Mouse (Mus musculus) MEL (cell line): ENCODE measurements around the gene Sox5. TPM values are rescaled to one million over a fixed set of nuclear protein-coding genes. Genes with fewer than 3 reads are reported as not detected.

Experiments
- DNase-seq: peaks from one replicate; pipeline ENCODE4 v3.0.0; 2011; ENCODE audit warnings: low read depth, low spot score
- H3K27ac ChIP-seq: 2 replicates; pipeline ENCODE4 v1.5.1; 2012; ENCODE audit warnings: low read depth, mild to moderate bottlenecking, control low read depth, low read length, moderate library complexity; ENCODE audit not compliant: control insufficient read depth
- H3K27me3 ChIP-seq, 2 experiments: fragments of 150-350 bp in 1 of 2; sonication (generic) in 1 of 2; 2 replicates each; pipeline ENCODE4 v1.6.1; 2012; ENCODE audit warnings: low read length in 2 of 2, mild to moderate bottlenecking in 2 of 2, improper control_type of control experiment in 1 of 2, moderate library complexity in 1 of 2; ENCODE audit not compliant: insufficient read depth in 2 of 2, control insufficient read depth in 1 of 2
- H3K36me3 ChIP-seq, 2 experiments: 2 replicates each; pipeline ENCODE4 v1.6.1; 2012 to 2014; ENCODE audit warnings: low read length in 2 of 2, improper control_type of control experiment in 1 of 2, inconsistent platforms in 1 of 2, mild to moderate bottlenecking in 1 of 2; ENCODE audit not compliant: insufficient read depth in 2 of 2, control insufficient read depth in 1 of 2
- H3K4me1 ChIP-seq, 2 experiments: fragments of 150-350 bp in 1 of 2; sonication (generic) in 1 of 2; 2 replicates each; pipeline ENCODE4 v1.6.1; 2012; ENCODE audit warnings: low read length in 2 of 2, improper control_type of control experiment in 1 of 2, mild to moderate bottlenecking in 1 of 2; ENCODE audit not compliant: insufficient read depth in 2 of 2, control insufficient read depth in 1 of 2
- H3K4me3 ChIP-seq, 2 experiments: fragments of 150-350 bp in 1 of 2; sonication (generic) in 1 of 2; 2 replicates each; pipeline ENCODE4 v1.5.1; 2012; ENCODE audit warnings: low read depth in 2 of 2, low read length in 2 of 2, mild to moderate bottlenecking in 2 of 2, moderate library complexity in 2 of 2, control low read depth in 1 of 2, improper control_type of control experiment in 1 of 2; ENCODE audit not compliant: control insufficient read depth in 1 of 2, insufficient read depth in 1 of 2
- H3K79me2 ChIP-seq: 2 replicates; pipeline ENCODE4 v1.6.1; 2012; ENCODE audit warnings: mild to moderate bottlenecking, low read length, moderate library complexity; ENCODE audit not compliant: control insufficient read depth, poor library complexity, insufficient read depth
- H3K9ac ChIP-seq: 2 replicates; pipeline ENCODE4 v1.6.1; 2012; ENCODE audit warnings: low read depth, mild to moderate bottlenecking, control low read depth, low read length, moderate library complexity; ENCODE audit not compliant: control insufficient read depth, poor library complexity, severe bottlenecking
- H3K9me3 ChIP-seq: fragments of 150-350 bp; sonication (generic); replicated peaks from 2 replicates; pipeline ENCODE4 v1.6.1; 2012; ENCODE audit warnings: mild to moderate bottlenecking, low read length, improper control_type of control experiment, moderate library complexity; ENCODE audit not compliant: insufficient read depth
- CHD2 ChIP-seq: IDR thresholded peaks from 2 replicates; pipeline ENCODE4 v1.6.1; 2011; ENCODE audit warnings: low read length, improper control_type of control experiment
- ELF1 ChIP-seq: IDR thresholded peaks from 2 replicates; pipeline ENCODE4 v1.6.1; 2014; ENCODE audit warnings: low read depth, mild to moderate bottlenecking, inconsistent platforms, low read length, improper control_type of control experiment, moderate library complexity
- GABPA ChIP-seq: IDR thresholded peaks from 2 replicates; pipeline ENCODE4 v1.6.1; 2012; ENCODE audit warnings: low read depth, mild to moderate bottlenecking, inconsistent platforms, low read length, improper control_type of control experiment, moderate library complexity
- GATA1 ChIP-seq: IDR thresholded peaks from 2 replicates; pipeline ENCODE4 v1.6.1; 2011; ENCODE audit warnings: low read depth, low read length, improper control_type of control experiment
- HCFC1 ChIP-seq: IDR thresholded peaks from 2 replicates; pipeline ENCODE4 v1.6.1; 2012; ENCODE audit warnings: low read depth, mild to moderate bottlenecking, inconsistent platforms, low read length, improper control_type of control experiment, moderate library complexity
- KAT2A ChIP-seq: conservative IDR thresholded peaks from 2 replicates; pipeline ENCODE4 v1.6.1; 2012; ENCODE audit warnings: low read depth, low read length, improper control_type of control experiment, inconsistent platforms
- MAX ChIP-seq: IDR thresholded peaks from 2 replicates; pipeline ENCODE4 v1.6.1; 2011; ENCODE audit warnings: low read length, improper control_type of control experiment
- MAZ ChIP-seq: IDR thresholded peaks from 2 replicates; pipeline ENCODE4 v1.6.1; 2012; ENCODE audit warnings: low read depth, mild to moderate bottlenecking, inconsistent platforms, low read length, improper control_type of control experiment
- MYB ChIP-seq: IDR thresholded peaks from 2 replicates; pipeline ENCODE4 v1.6.1; 2011; ENCODE audit warnings: mild to moderate bottlenecking, low read depth, low read length, improper control_type of control experiment
- MYC ChIP-seq: IDR thresholded peaks from 2 replicates; pipeline ENCODE4 v1.6.1; 2011; ENCODE audit warnings: low read depth, mild to moderate bottlenecking, low read length, improper control_type of control experiment, moderate library complexity
- NELFE ChIP-seq: IDR thresholded peaks from 2 replicates; pipeline ENCODE4 v1.6.1; 2011; ENCODE audit warnings: low read depth, low read length, improper control_type of control experiment
- NRF1 ChIP-seq: IDR thresholded peaks from 2 replicates; pipeline ENCODE4 v1.6.1; 2014; ENCODE audit warnings: low read depth, mild to moderate bottlenecking, inconsistent platforms, low read length, improper control_type of control experiment, moderate library complexity; ENCODE audit not compliant: poor library complexity, insufficient read depth, severe bottlenecking
- POLR2AphosphoS2 ChIP-seq: IDR thresholded peaks from 2 replicates; pipeline ENCODE4 v1.6.1; 2011; ENCODE audit warnings: low read length, improper control_type of control experiment
- RAD21 ChIP-seq: IDR thresholded peaks from 2 replicates; pipeline ENCODE4 v1.6.1; 2011; ENCODE audit warnings: mild to moderate bottlenecking, low read depth, low read length, improper control_type of control experiment
- RCOR1 ChIP-seq: IDR thresholded peaks from 2 replicates; pipeline ENCODE4 v1.6.1; 2012; ENCODE audit warnings: low read depth, mild to moderate bottlenecking, inconsistent platforms, low read length, improper control_type of control experiment
- SMC3 ChIP-seq: IDR thresholded peaks from 2 replicates; pipeline ENCODE4 v1.6.1; 2011; ENCODE audit warnings: low read depth, low read length, improper control_type of control experiment
- TBP ChIP-seq: IDR thresholded peaks from 2 replicates; pipeline ENCODE4 v1.8.0; 2011; ENCODE audit warnings: low read depth, low read length, improper control_type of control experiment
- ZC3H11A ChIP-seq: IDR thresholded peaks from 2 replicates; pipeline ENCODE4 v1.6.1; 2012; ENCODE audit warnings: low read depth, mild to moderate bottlenecking, inconsistent platforms, low read length, improper control_type of control experiment
- ZMIZ1 ChIP-seq: IDR thresholded peaks from 2 replicates; pipeline ENCODE4 v1.6.1; 2012; ENCODE audit warnings: low read depth, mild to moderate bottlenecking, inconsistent platforms, low read length, improper control_type of control experiment, moderate library complexity
- ZNF384 ChIP-seq: IDR thresholded peaks from 2 replicates; pipeline ENCODE4 v1.6.1; 2012; ENCODE audit warnings: low read depth, mild to moderate bottlenecking, inconsistent platforms, low read length, improper control_type of control experiment
- polyA plus RNA-seq, 2 experiments: library from polyadenylated mRNA; stranded (reverse) in 1 of 2; unstranded in 1 of 2; fragments of >175 nt in 1 of 2; fragments of >200 nt in 1 of 2; gene quantifications; 2 replicates each; pipeline versions ENCODE4 v1.2.1 to v1.2.4; 2012; ENCODE audit warnings: low replicate concordance in 2 of 2, low read depth in 1 of 2; ENCODE audit not compliant: insufficient read length in 2 of 2, insufficient read depth in 1 of 2, missing spikeins in 1 of 2
- total RNA-seq: library from RNA; depleted of rRNA; stranded (reverse); fragments of 300-350 nt; gene quantifications from 2 replicates; pipeline ENCODE4 v1.2.3, GENCODE M21; 2012

The Sox5 gene
- total and polyA plus RNA-seq, 3 experiments = 0.19 to 3.0 TPM; not detected in 1

DNA sequence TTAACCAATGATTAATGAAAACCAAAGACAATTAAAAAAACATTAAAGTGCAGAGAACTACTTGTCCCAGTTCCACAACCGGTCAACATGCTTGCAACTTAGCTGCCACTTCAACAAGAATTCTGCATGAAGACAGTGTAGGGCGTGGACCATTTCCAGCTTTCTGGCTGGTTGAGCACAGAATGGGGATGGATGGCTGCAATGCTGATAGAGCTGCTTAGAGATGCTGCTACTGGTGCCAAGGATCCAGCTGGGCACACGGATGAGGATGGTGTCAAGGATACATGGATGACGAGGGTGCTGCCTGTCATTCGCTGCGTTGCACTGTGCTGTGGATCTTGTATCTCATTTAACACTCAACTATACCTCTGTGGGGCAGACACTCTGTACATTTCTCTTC is 106.7 kb downstream of the Sox5 start:
- no peak for DNase-seq
- no peak for TF ChIP-seq ZNF384
- no peak for TF ChIP-seq RAD21
- no peak for TF ChIP-seq RCOR1
- no peak for TF ChIP-seq GABPA
- TF ChIP-seq MAZ = no peak
- no peak for TF ChIP-seq ZMIZ1
- no peak for TF ChIP-seq MAX
- no peak for TF ChIP-seq NRF1
- TF ChIP-seq ELF1 = no peak
- no peak for TF ChIP-seq ZC3H11A
- no peak for TF ChIP-seq GATA1
- no peaks in the 10 kb centered on the region for H3K79me2 ChIP-seq
- no peaks in the 10 kb centered on the region for H3K27me3 ChIP-seq
- H3K4me1 ChIP-seq = no peaks in the 10 kb centered on the region
- no peaks in the 10 kb centered on the region for H3K9me3 ChIP-seq
- H3K9ac ChIP-seq = no peak overlapping the region
- H3K36me3 ChIP-seq = no peaks in the 10 kb centered on the region
- no peak overlapping the region for H3K4me3 ChIP-seq
- H3K27ac ChIP-seq = no peak overlapping the region

DNA sequence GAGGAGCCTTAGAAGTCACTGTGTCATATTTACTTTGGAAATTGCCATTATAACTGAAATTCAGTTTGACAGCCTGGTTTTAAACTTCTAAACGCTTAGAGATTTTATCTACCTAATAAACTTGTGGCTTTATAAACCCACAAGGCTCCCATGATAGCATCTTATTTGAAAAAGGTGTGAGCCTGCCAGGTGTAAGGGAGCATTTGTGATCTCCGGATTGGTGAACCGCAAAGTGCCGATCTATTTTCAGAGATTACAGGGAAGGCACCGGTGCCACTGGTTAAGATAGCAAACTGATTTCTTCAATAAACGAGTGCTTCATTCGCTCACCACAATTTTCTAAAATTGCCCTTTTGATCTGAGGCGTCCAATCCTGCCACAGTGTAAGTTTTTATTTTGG is 107.9 kb downstream of the Sox5 start:
- TF ChIP-seq NRF1 (no peak), ELF1 (no peak), GABPA (no peak), MYB (no peak), KAT2A (no peak)
- TF ChIP-seq, all 39 proteins: peak for 0
- no peaks in the 10 kb centered on the region for H3K27me3 ChIP-seq
- no peaks in the 10 kb centered on the region for H3K36me3 ChIP-seq
- DNase-seq = no peak
- H3K4me3 ChIP-seq = no peak overlapping the region
- H3K9ac ChIP-seq = no peak overlapping the region
- H3K4me1 ChIP-seq = no peaks in the 10 kb centered on the region
- H3K79me2 ChIP-seq = no peaks in the 10 kb centered on the region
- no peak overlapping the region for H3K27ac ChIP-seq
- H3K9me3 ChIP-seq = no peaks in the 10 kb centered on the region

DNA sequence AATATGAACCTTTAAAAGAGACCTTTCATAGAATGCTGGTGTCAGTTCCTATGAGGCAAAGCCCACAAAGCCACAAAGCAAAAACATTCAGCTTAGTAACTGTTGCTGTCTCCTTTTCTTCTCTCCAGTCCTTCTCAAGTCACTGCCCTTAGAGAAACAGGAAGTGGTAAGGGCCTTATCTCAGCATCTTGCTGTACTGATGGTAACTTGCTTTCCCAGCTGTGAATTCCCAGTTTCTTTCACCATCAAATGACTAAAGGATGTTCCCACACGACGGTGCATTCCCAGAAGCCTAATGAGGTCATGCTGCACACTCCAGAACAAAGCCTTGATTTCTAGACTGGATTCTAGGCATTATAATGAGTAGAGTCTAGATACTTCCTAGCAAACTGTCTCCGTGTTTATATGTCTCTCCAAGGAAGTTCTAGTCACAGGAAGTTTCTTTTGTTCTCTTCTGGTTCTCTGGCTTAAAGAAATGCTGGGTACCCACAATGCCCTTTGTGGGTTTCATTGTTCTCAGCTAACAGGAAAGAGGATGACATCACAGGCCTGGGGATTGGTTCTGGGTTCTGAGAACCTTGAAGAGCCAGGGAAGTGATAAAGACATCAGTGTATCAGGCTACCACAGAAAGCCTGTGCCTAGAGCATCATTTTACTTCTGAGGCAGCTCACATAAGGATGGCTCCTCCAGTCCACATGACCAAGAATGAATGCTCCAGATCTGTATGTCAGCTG is 111.2 kb downstream of the Sox5 start:
- TF ChIP-seq NRF1 = no peak
- no peak for TF ChIP-seq POLR2AphosphoS2
- TF ChIP-seq GABPA = no peak
- no peak for TF ChIP-seq SMC3
- no peak for TF ChIP-seq NELFE
- TF ChIP-seq CHD2 = no peak
- TF ChIP-seq MYC = no peak
- no peak for TF ChIP-seq TBP
- TF ChIP-seq HCFC1 = no peak
- TF ChIP-seq ZNF384 = no peak
- TF ChIP-seq, all 39 proteins: peak for 0
- H3K9me3 ChIP-seq = no peaks in the 10 kb centered on the region
- H3K27me3 ChIP-seq = no peaks in the 10 kb centered on the region
- H3K27ac ChIP-seq = no peak overlapping the region
- DNase-seq = no peak
- no peaks in the 10 kb centered on the region for H3K4me1 ChIP-seq
- H3K9ac ChIP-seq = no peak overlapping the region
- no peaks in the 10 kb centered on the region for H3K36me3 ChIP-seq
- no peak overlapping the region for H3K4me3 ChIP-seq
- no peaks in the 10 kb centered on the region for H3K79me2 ChIP-seq
